Mouse (Mus musculus): Measurements from ENCODE around the gene Trim46.
A peak's percentile ranks its signal among the peaks of the same experiment; 100 is the strongest.

The Trim46 gene

GRCm38 (mm10) chr3:89246261-89247100 lies at the start of gene Trim46:
Trim46 (minus strand) TSS chr3:89246309.
- DNase-seq (ENCODE audit: low read depth, low spot score), result peak; percentile 94

GRCm38 (mm10) chr3:89295685-89296230 lies 49.6 kb upstream of the Trim46 start:
- DNase-seq (ENCODE audit: low read depth, low spot score), result no peak

- DNase-seq (ENCODE audit: low read depth, low spot score), result no peak
These were observed 48.1 kb upstream of the Trim46 start for GRCm38 (mm10) chr3:89294195-89294594.

- DNase-seq (ENCODE audit: low read depth, low spot score), result no peak
These were observed 47.3 kb upstream of the Trim46 start for GRCm38 (mm10) chr3:89293247-89293918.

GRCm38 (mm10) chr3:89292303-89292702 lies 46.2 kb upstream of the Trim46 start:
- DNase-seq (ENCODE audit: low read depth, low spot score), result no peak

- DNase-seq (ENCODE audit: low read depth, low spot score), result no peak
These were observed 45.8 kb upstream of the Trim46 start for GRCm38 (mm10) chr3:89291874-89292273.

GRCm38 (mm10) chr3:89288503-89288928 lies 42.4 kb upstream of the Trim46 start:
- DNase-seq (ENCODE audit: low read depth, low spot score), result no peak

GRCm38 (mm10) chr3:89287286-89287685 lies 41.2 kb upstream of the Trim46 start:
- no peak for DNase-seq (ENCODE audit: low read depth, low spot score)

- no peak for DNase-seq (ENCODE audit: low read depth, low spot score)
These were observed 39.4 kb upstream of the Trim46 start for GRCm38 (mm10) chr3:89285526-89285925.

- no peak for DNase-seq (ENCODE audit: low read depth, low spot score)
These were observed 38.2 kb upstream of the Trim46 start for GRCm38 (mm10) chr3:89284261-89284660.

- no peak for DNase-seq (ENCODE audit: low read depth, low spot score)
These were observed 36.2 kb upstream of the Trim46 start for GRCm38 (mm10) chr3:89282291-89282643.

- peak; percentile 86 for DNase-seq (ENCODE audit: low read depth, low spot score)
These were observed 35.6 kb upstream of the Trim46 start for GRCm38 (mm10) chr3:89281579-89282290.

- DNase-seq (ENCODE audit: low read depth, low spot score), result peak; percentile 61
These were observed 34.8 kb upstream of the Trim46 start, which contains the start of gene Efna1 for GRCm38 (mm10) chr3:89280606-89281511. Efna1 (minus strand) TSS chr3:89281142.

- DNase-seq (ENCODE audit: low read depth, low spot score), result peak; percentile 33
These were observed 34.0 kb upstream of the Trim46 start for GRCm38 (mm10) chr3:89280050-89280605.

- DNase-seq (ENCODE audit: low read depth, low spot score), result peak; percentile 79
These were observed 33.2 kb upstream of the Trim46 start for GRCm38 (mm10) chr3:89279153-89279890.

GRCm38 (mm10) chr3:89278643-89279042 lies 32.5 kb upstream of the Trim46 start:
- no peak for DNase-seq (ENCODE audit: low read depth, low spot score)

GRCm38 (mm10) chr3:89278107-89278506 lies 32.0 kb upstream of the Trim46 start:
- DNase-seq (ENCODE audit: low read depth, low spot score), result no peak

- DNase-seq (ENCODE audit: low read depth, low spot score), result no peak
These were observed 31.3 kb upstream of the Trim46 start for GRCm38 (mm10) chr3:89277281-89278021.

- DNase-seq (ENCODE audit: low read depth, low spot score), result no peak
These were observed 30.0 kb upstream of the Trim46 start for GRCm38 (mm10) chr3:89276061-89276460.
